Mouse (Mus musculus) brain, adult 2 months (tissue): Measurements from ENCODE around the gene Rps6ka5.

Source experiments
- DNase-seq: peaks from one replicate; pipeline ENCODE4 v3.0.0; 2011; ENCODE audit warnings: low read depth, low spot score

Rps6ka5 gene

GRCm38 (mm10) chr12:100530871-100531270, 195.9 kb downstream of the Rps6ka5 start:
- no peak for DNase-seq

GRCm38 (mm10) chr12:100529651-100530050, 197.1 kb downstream of the Rps6ka5 start:
- DNase-seq, result no peak

GRCm38 (mm10) chr12:100529172-100529571, 197.6 kb downstream of the Rps6ka5 start:
- peak; percentile 56 for DNase-seq

- peak; percentile 32 for DNase-seq
Measured at GRCm38 (mm10) chr12:100528246-100528645, 198.5 kb downstream of the Rps6ka5 start.

- DNase-seq, result peak; percentile 97
Measured at GRCm38 (mm10) chr12:100527753-100528152, 199.0 kb downstream of the Rps6ka5 start.

GRCm38 (mm10) chr12:100527241-100527640, 199.5 kb downstream of the Rps6ka5 start:
- peak; percentile 64 for DNase-seq

- DNase-seq, result no peak
Measured at GRCm38 (mm10) chr12:100525939-100526338, 200.8 kb downstream of the Rps6ka5 start.

- DNase-seq, result peak; percentile 55
Measured at GRCm38 (mm10) chr12:100520794-100521186, 206.0 kb downstream of the Rps6ka5 start, which contains the start of gene Ttc7b. TSS of gene Ttc7b (minus strand) at chr12:100520826.

- peak; percentile 67 for DNase-seq
Measured at GRCm38 (mm10) chr12:100520077-100520793, 206.5 kb downstream of the Rps6ka5 start.

- peak; percentile 63 for DNase-seq
Measured at GRCm38 (mm10) chr12:100519684-100520076, 207.1 kb downstream of the Rps6ka5 start.

- DNase-seq, result no peak
Measured at GRCm38 (mm10) chr12:100517371-100517770, 209.4 kb downstream of the Rps6ka5 start.

- no peak for DNase-seq
Measured at GRCm38 (mm10) chr12:100516161-100516838, 210.5 kb downstream of the Rps6ka5 start.

- no peak for DNase-seq
Measured at GRCm38 (mm10) chr12:100515493-100515892, 211.3 kb downstream of the Rps6ka5 start.

- DNase-seq, result no peak
Measured at GRCm38 (mm10) chr12:100514611-100515010, 212.2 kb downstream of the Rps6ka5 start.

GRCm38 (mm10) chr12:100513131-100513530, 213.7 kb downstream of the Rps6ka5 start:
- DNase-seq, result no peak

- no peak for DNase-seq
Measured at GRCm38 (mm10) chr12:100512641-100513040, 214.1 kb downstream of the Rps6ka5 start.

- DNase-seq, result no peak
Measured at GRCm38 (mm10) chr12:100509615-100510282, 217.0 kb downstream of the Rps6ka5 start.

- DNase-seq, result no peak
Measured at GRCm38 (mm10) chr12:100508668-100509067, 218.1 kb downstream of the Rps6ka5 start.

- DNase-seq, result no peak
Measured at GRCm38 (mm10) chr12:100505484-100505883, 221.3 kb downstream of the Rps6ka5 start.

- DNase-seq, result no peak
Measured at GRCm38 (mm10) chr12:100504585-100504984, 222.2 kb downstream of the Rps6ka5 start.

- no peak for DNase-seq
Measured at GRCm38 (mm10) chr12:100503659-100504058, 223.1 kb downstream of the Rps6ka5 start.

- DNase-seq, result no peak
Measured at GRCm38 (mm10) chr12:100502544-100502943, 224.2 kb downstream of the Rps6ka5 start.
